Mouse (Mus musculus) lung, embryonic 16.5 days (tissue): ENCODE measurements around the gene Smtnl2. TPM values are rescaled to one million over a fixed set of nuclear protein-coding genes. Genes with fewer than 3 reads are reported as not detected.

Experiments used
- ATAC-seq: fragments of 200-750 bp; cut with Nextera tagmentation; 2 replicates; pipeline ENCODE4 v1.8.0; 2017; ENCODE audit warnings: low read depth, mild to moderate bottlenecking, moderate library complexity
- H3K27ac ChIP-seq: fragments of 300-500 bp; sonication (generic); 2 replicates; pipeline ENCODE4 v1.5.1; 2014; ENCODE audit warnings: mild to moderate bottlenecking, control low read depth, low read length
- H3K27me3 ChIP-seq: fragments of 300-500 bp; sonication (generic); 2 replicates; pipeline ENCODE4 v1.6.1; 2014; ENCODE audit warnings: low read depth, low read length, mixed read lengths; ENCODE audit not compliant: control insufficient read depth, insufficient read depth
- H3K36me3 ChIP-seq: fragments of 300-500 bp; sonication (generic); 2 replicates; pipeline ENCODE4 v1.6.1; 2014; ENCODE audit warnings: low read length; ENCODE audit not compliant: control insufficient read depth, insufficient read depth
- H3K4me1 ChIP-seq: fragments of 300-500 bp; sonication (generic); replicated peaks from 2 replicates; pipeline ENCODE4 v1.6.1; 2014; ENCODE audit warnings: low read length, mixed read lengths; ENCODE audit not compliant: control insufficient read depth, insufficient read depth
- H3K4me2 ChIP-seq: fragments of 300-500 bp; sonication (generic); 2 replicates; pipeline ENCODE4 v1.6.1; 2014; ENCODE audit warnings: low read depth, low read length, control low read depth
- H3K4me3 ChIP-seq: fragments of 300-500 bp; sonication (generic); 2 replicates; pipeline ENCODE4 v1.5.1; 2014; ENCODE audit warnings: mild to moderate bottlenecking, low read length, control low read depth
- H3K9ac ChIP-seq: fragments of 300-500 bp; sonication (generic); 2 replicates; pipeline ENCODE4 v1.6.1; 2014; ENCODE audit warnings: low read length, control low read depth
- H3K9me3 ChIP-seq: fragments of 300-500 bp; sonication (generic); 2 replicates; pipeline ENCODE4 v1.6.1; 2016; ENCODE audit warnings: low read length; ENCODE audit not compliant: control insufficient read depth
- WGBS: fragments of 180-500 bp; shearing (Covaris S2); extraction: QIAGEN DNeasy Blood & Tissue Kit; methylation state at CpG from one replicate; pipeline ENCODE4 v1.1.7; 2014; 5-methylcytosine and 5-hydroxymethylcytosine counted together
- polyA plus RNA-seq: library from polyadenylated mRNA; unstranded; fragments of >200 nt; fragmentation: Nextera tagmentation; extraction: Ambion mirVana; gene quantifications from 2 replicates; pipeline ENCODE4 v1.2.1, GENCODE M21; 2015

Smtnl2 gene
- polyA plus RNA-seq, 1 experiment from 2014 or later: 136 TPM

DNA sequence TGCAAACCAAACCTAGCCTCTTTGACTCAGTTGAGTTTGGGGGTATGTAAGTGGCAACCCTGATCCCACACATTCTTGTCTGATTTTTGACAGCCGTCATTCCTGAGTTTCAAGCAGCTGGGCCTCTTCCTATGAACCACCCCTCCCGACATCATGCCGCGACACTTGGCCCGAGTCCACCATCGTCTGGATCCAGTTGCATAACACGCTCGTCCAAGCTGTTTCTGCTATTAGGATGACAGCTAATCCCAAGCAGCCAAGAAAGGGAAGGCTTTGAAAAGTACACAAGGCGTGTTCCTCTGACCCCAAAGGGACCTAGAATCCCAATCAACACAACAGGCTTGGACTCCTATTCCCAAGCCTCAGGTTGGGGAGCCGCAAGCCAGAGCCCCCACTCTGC, 14.4 kb downstream of the Smtnl2 start:
- no peak overlapping the region for H3K9ac ChIP-seq
- H3K9me3 ChIP-seq: no peaks in the 10 kb centered on the region
- 29% methylated on average over 10 of the region's 10 CpGs for WGBS
- H3K4me1 ChIP-seq: peaks cover 46% of the 10 kb centered on the region
- H3K4me2 ChIP-seq: peak overlapping the region; percentile 15; the same call in 1 of the 2 replicates
- peaks cover 17% of the 10 kb centered on the region for H3K36me3 ChIP-seq
- no peaks in the 10 kb centered on the region for H3K27me3 ChIP-seq
- H3K27ac ChIP-seq: peak overlapping the region; percentile 94
- no peak overlapping the region for H3K4me3 ChIP-seq
- peak; percentile 86 for ATAC-seq

GRCm38 (mm10) chr11:72396621-72397020, 14.9 kb downstream of the Smtnl2 start:
- Histone ChIP-seq H3K9me3 (no peaks in the 10 kb centered on the region), H3K27me3 (no peaks in the 10 kb centered on the region), H3K27ac (peak overlapping the region; percentile 94), H3K9ac (no peak overlapping the region), H3K4me2 (peak overlapping the region; percentile 15; the same call in 1 of the 2 replicates), H3K4me1 (peaks cover 43% of the 10 kb centered on the region), H3K4me3 (no peak overlapping the region), H3K36me3 (peaks cover 17% of the 10 kb centered on the region)
- ATAC-seq: peak; percentile 76
- WGBS: 32% methylated on average over 7 of the region's 7 CpGs

GRCm38 (mm10) chr11:72395652-72396051, 15.9 kb downstream of the Smtnl2 start:
- H3K36me3 ChIP-seq: peaks cover 20% of the 10 kb centered on the region
- 54% methylated on average over 6 of the region's 6 CpGs for WGBS

GRCm38 (mm10) chr11:72394694-72395093, 16.8 kb downstream of the Smtnl2 start:
- Histone ChIP-seq H3K4me1 (peaks cover 42% of the 10 kb centered on the region), H3K27me3 (no peaks in the 10 kb centered on the region), H3K9me3 (no peaks in the 10 kb centered on the region), H3K36me3 (peaks cover 14% of the 10 kb centered on the region), H3K4me2 (no peak overlapping the region), H3K4me3 (no peak overlapping the region), H3K27ac (no peak overlapping the region; the same call in 1 of the 2 replicates), H3K9ac (no peak overlapping the region)
- ATAC-seq: no peak
- 62% methylated on average over 2 of the region's 2 CpGs for WGBS

More at GRCm38 (mm10) chr11:72395652-72396051, 15.9 kb downstream of the Smtnl2 start:
- H3K9me3 ChIP-seq: no peaks in the 10 kb centered on the region
- no peak overlapping the region for H3K4me2 ChIP-seq
- H3K27ac ChIP-seq: peak overlapping the region; percentile 94
- H3K4me1 ChIP-seq: peaks cover 38% of the 10 kb centered on the region
- no peaks in the 10 kb centered on the region for H3K27me3 ChIP-seq
- H3K9ac ChIP-seq: no peak overlapping the region
- ATAC-seq: no peak
- H3K4me3 ChIP-seq: no peak overlapping the region

- H3K4me3 ChIP-seq: no peak overlapping the region
- 48% methylated on average over 5 of the region's 5 CpGs for WGBS
- H3K4me1 ChIP-seq: peaks cover 43% of the 10 kb centered on the region
- H3K4me2 ChIP-seq: no peak overlapping the region
- H3K27ac ChIP-seq: peak overlapping the region; percentile 67
- H3K36me3 ChIP-seq: peaks cover 11% of the 10 kb centered on the region
- no peaks in the 10 kb centered on the region for H3K27me3 ChIP-seq
- H3K9ac ChIP-seq: no peak overlapping the region
- peak; percentile 26 for ATAC-seq
- H3K9me3 ChIP-seq: no peaks in the 10 kb centered on the region
These were observed 17.8 kb downstream of the Smtnl2 start for GRCm38 (mm10) chr11:72393669-72394068.

- peaks cover 13% of the 10 kb centered on the region for H3K36me3 ChIP-seq
- peaks cover 41% of the 10 kb centered on the region for H3K4me1 ChIP-seq
- H3K4me3 ChIP-seq: no peak overlapping the region
- WGBS: 55% methylated on average over 3 of the region's 3 CpGs
- H3K9ac ChIP-seq: no peak overlapping the region
- peak overlapping the region; percentile 67 for H3K27ac ChIP-seq
- no peaks in the 10 kb centered on the region for H3K27me3 ChIP-seq
- H3K9me3 ChIP-seq: no peaks in the 10 kb centered on the region
- no peak overlapping the region for H3K4me2 ChIP-seq
- no peak for ATAC-seq
These were observed 18.3 kb downstream of the Smtnl2 start for GRCm38 (mm10) chr11:72393243-72393642.

- WGBS: 88% methylated on average over 13 of the region's 13 CpGs
- H3K27ac ChIP-seq: peak overlapping the region; percentile 43
- H3K4me3 ChIP-seq: no peak overlapping the region
These were observed 20.3 kb downstream of the Smtnl2 start for GRCm38 (mm10) chr11:72391181-72391580.

GRCm38 (mm10) chr11:72389407-72390142, 21.9 kb downstream of the Smtnl2 start:
- H3K9ac ChIP-seq: no peak overlapping the region
- H3K4me3 ChIP-seq: no peak overlapping the region
- H3K4me2 ChIP-seq: no peak overlapping the region
- H3K27ac ChIP-seq: peak overlapping the region; percentile 89
- WGBS: 54% methylated on average over 7 of the region's 7 CpGs
- no peaks in the 10 kb centered on the region for H3K9me3 ChIP-seq
- H3K27me3 ChIP-seq: no peaks in the 10 kb centered on the region
- peaks cover 20% of the 10 kb centered on the region for H3K36me3 ChIP-seq
- ATAC-seq: peak; percentile 87
- peaks cover 20% of the 10 kb centered on the region; the same call in 1 of the 2 replicates for H3K4me1 ChIP-seq

More at GRCm38 (mm10) chr11:72391181-72391580, 20.3 kb downstream of the Smtnl2 start:
- H3K27me3 ChIP-seq: no peaks in the 10 kb centered on the region
- no peak overlapping the region for H3K9ac ChIP-seq
- H3K36me3 ChIP-seq: peaks cover 20% of the 10 kb centered on the region
- H3K4me2 ChIP-seq: no peak overlapping the region
- no peak for ATAC-seq
- no peaks in the 10 kb centered on the region for H3K9me3 ChIP-seq
- H3K4me1 ChIP-seq: peaks cover 27% of the 10 kb centered on the region

- H3K27ac ChIP-seq: no peak overlapping the region
These were observed 23.4 kb downstream of the Smtnl2 start for GRCm38 (mm10) chr11:72388113-72388529.

More at GRCm38 (mm10) chr11:72388113-72388529, 23.4 kb downstream of the Smtnl2 start:
- Histone ChIP-seq H3K27me3 (no peaks in the 10 kb centered on the region), H3K9me3 (no peaks in the 10 kb centered on the region), H3K9ac (no peak overlapping the region), H3K4me2 (no peak overlapping the region), H3K36me3 (peaks cover 20% of the 10 kb centered on the region), H3K4me3 (no peak overlapping the region), H3K4me1 (peaks cover 12% of the 10 kb centered on the region)
- 93% methylated on average over 6 of the region's 6 CpGs for whole genome bisulfite sequencing
- ATAC-seq: no peak
